In genomic region chr10:122821549-122821948, GRCm38 (mm10) we compare ENCODE assay signal across 17 mouse cellular contexts.
DNase-seq lines count a peak whose midpoint lies in the region; ATAC-seq and TF ChIP-seq lines count a peak whose summit lies in the region.
"Had no signal": no experiment of that assay in that cellular context is flagged by ENCODE, and none has a peak within 500 bp of the region (broad histone marks: within the 10 kb centered on the region; RNA-seq: fewer than 3 reads in every experiment).

No protein-coding gene starts in this region.

- no peak overlapping the region for H3K4me2 ChIP-seq in hindbrain, postnatal 0 days (ENCODE audit: low read depth, low read length)
- no peak overlapping the region for H3K4me2 ChIP-seq in hindbrain, embryonic 12.5 days (replicated peaks)
- H3K4me2 ChIP-seq: heart, embryonic 11.5 days; limb, embryonic 13.5 days; liver, embryonic 12.5 days; midbrain, embryonic 12.5 days had no signal

- H3K27me3 ChIP-seq in hindbrain, postnatal 0 days (ENCODE audit: insufficient read depth, low read length): no peaks in the 10 kb centered on the region
- H3K27me3 ChIP-seq in hindbrain, embryonic 12.5 days: no peaks in the 10 kb centered on the region
- no peaks in the 10 kb centered on the region for H3K27me3 ChIP-seq in kidney, adult 2 months (replicated peaks; ENCODE audit: control insufficient read depth, insufficient read depth, low read length)
- H3K27me3 ChIP-seq: limb, embryonic 13.5 days; liver, embryonic 12.5 days; midbrain, embryonic 12.5 days had no signal

- peak; percentile 46; the same call in 1 of the 2 replicates for ATAC-seq in cerebellum, adult (ENCODE audit: insufficient number of reproducible peaks, low FRiP score, low TSS enrichment)
- peak; percentile 50; the same call in 1 of the 2 replicates for ATAC-seq in hindbrain, postnatal 0 days
- no peak for ATAC-seq in hindbrain, embryonic 12.5 days (ENCODE audit: low FRiP score)
- ATAC-seq: inflammation-experienced regulatory T-cells, adult 6 months; liver, embryonic 12.5 days had no signal

- no peaks in the 10 kb centered on the region for H3K4me1 ChIP-seq in hindbrain, postnatal 0 days (ENCODE audit: insufficient read depth, low read length)
- 0 out of 2 replicates have a peak, but pooled peaks cover 5% of the 10 kb centered on the region for H3K4me1 ChIP-seq in hindbrain, embryonic 12.5 days
- H3K4me1 ChIP-seq in kidney, adult 2 months (ENCODE audit: control insufficient read depth, insufficient read depth, low read length): peaks cover under 1% of the 10 kb centered on the region; the same call in 1 of the 2 replicates
- H3K4me1 ChIP-seq: liver, embryonic 12.5 days; midbrain, embryonic 12.5 days had no signal

- no peak overlapping the region for H3K9ac ChIP-seq in hindbrain, postnatal 0 days (replicated peaks; ENCODE audit: low read length)
- no peak overlapping the region for H3K9ac ChIP-seq in hindbrain, embryonic 12.5 days
- H3K9ac ChIP-seq: limb, embryonic 13.5 days; liver, embryonic 12.5 days; midbrain, embryonic 12.5 days had no signal

- TF ChIP-seq CTCF in hindbrain, postnatal 0 days (IDR thresholded peaks at IDR 0.05; ENCODE audit: low read depth): peak; percentile 10; the same call in 1 of the 2 replicates
- TF ChIP-seq CTCF in kidney, adult 2 months (conservative IDR thresholded peaks at IDR 0.05; ENCODE audit: insufficient read depth, insufficient read length, low read depth, low read length): no peak

- no peak for DNase-seq in cerebellum, postnatal 4 days (ENCODE audit: low spot score in 2 of 2)
- no peak for DNase-seq in hindbrain, postnatal 0 days (ENCODE audit: low spot score)
- peak; percentile 52 to 54 for DNase-seq in cerebellum, adult 18-20 months
- peak; percentile 66 to 72 for DNase-seq in cerebellum, postnatal 25 days
- no peak for DNase-seq in kidney, adult 2 months
- no peak for DNase-seq in Muller cell, postnatal 12 days (ENCODE audit: inconsistent ontology term)
- DNase-seq: adrenal gland, postnatal 10 days; lung, adult 18-20 months; lung, postnatal 10 days had no signal

- 64% methylated on average over 6 of the region's 6 CpGs for WGBS in hindbrain, postnatal 0 days
- 79% methylated on average over 6 of the region's 6 CpGs for WGBS in hindbrain, embryonic 12.5 days
- 69% methylated on average over 6 of the region's 6 CpGs for WGBS in kidney, adult 2 months

- no peak overlapping the region for H3K27ac ChIP-seq in hindbrain, postnatal 0 days
- no peak overlapping the region for H3K27ac ChIP-seq in hindbrain, embryonic 12.5 days
- no peak overlapping the region for H3K27ac ChIP-seq in kidney, adult 2 months (ENCODE audit: insufficient read depth, low read depth, low read length)
- H3K27ac ChIP-seq: layer of hippocampus, adult 2 months; limb, embryonic 13.5 days; liver, embryonic 12.5 days; midbrain, embryonic 12.5 days had no signal

- H3K9me3 ChIP-seq in hindbrain, postnatal 0 days (ENCODE audit: low read length): no peaks in the 10 kb centered on the region
- no peaks in the 10 kb centered on the region for H3K9me3 ChIP-seq in hindbrain, embryonic 12.5 days (replicated peaks)
- H3K9me3 ChIP-seq: limb, embryonic 13.5 days; liver, embryonic 12.5 days; midbrain, embryonic 12.5 days had no signal

- no peak overlapping the region for H3K4me3 ChIP-seq in hindbrain, postnatal 0 days (ENCODE audit: low read length)
- no peak overlapping the region for H3K4me3 ChIP-seq in hindbrain, embryonic 12.5 days
- no peak overlapping the region for H3K4me3 ChIP-seq in kidney, adult 2 months (ENCODE audit: insufficient read depth, low read depth, low read length)
- H3K4me3 ChIP-seq: layer of hippocampus, adult 2 months; limb, embryonic 13.5 days; liver, embryonic 12.5 days; midbrain, embryonic 12.5 days had no signal

- no peaks in the 10 kb centered on the region for H3K36me3 ChIP-seq in hindbrain, postnatal 0 days (ENCODE audit: insufficient read depth, low read length)
- H3K36me3 ChIP-seq in hindbrain, embryonic 12.5 days: no peaks in the 10 kb centered on the region
- no peaks in the 10 kb centered on the region for H3K36me3 ChIP-seq in kidney, adult 2 months (ENCODE audit: control insufficient read depth, insufficient read depth, low read length)
- H3K36me3 ChIP-seq: limb, embryonic 13.5 days; liver, embryonic 12.5 days; midbrain, embryonic 12.5 days had no signal

- TF ChIP-seq POLR2A in kidney, adult 2 months (IDR thresholded peaks at IDR 0.05; ENCODE audit: low read depth, low read length): no peak

Comparison
In these comparisons a context has a peak if more than half of its experiments do, and no peak if none do; other contexts are left out.
1. DNase-seq: peak in cerebellum, adult 18-20 months (2 of 2) and cerebellum, postnatal 25 days (2 of 2); none in cerebellum, postnatal 4 days (0 of 2), hindbrain, postnatal 0 days (single experiment), kidney, adult 2 months (single experiment) and Muller cell, postnatal 12 days (single experiment).